In the genomic region with DNA sequence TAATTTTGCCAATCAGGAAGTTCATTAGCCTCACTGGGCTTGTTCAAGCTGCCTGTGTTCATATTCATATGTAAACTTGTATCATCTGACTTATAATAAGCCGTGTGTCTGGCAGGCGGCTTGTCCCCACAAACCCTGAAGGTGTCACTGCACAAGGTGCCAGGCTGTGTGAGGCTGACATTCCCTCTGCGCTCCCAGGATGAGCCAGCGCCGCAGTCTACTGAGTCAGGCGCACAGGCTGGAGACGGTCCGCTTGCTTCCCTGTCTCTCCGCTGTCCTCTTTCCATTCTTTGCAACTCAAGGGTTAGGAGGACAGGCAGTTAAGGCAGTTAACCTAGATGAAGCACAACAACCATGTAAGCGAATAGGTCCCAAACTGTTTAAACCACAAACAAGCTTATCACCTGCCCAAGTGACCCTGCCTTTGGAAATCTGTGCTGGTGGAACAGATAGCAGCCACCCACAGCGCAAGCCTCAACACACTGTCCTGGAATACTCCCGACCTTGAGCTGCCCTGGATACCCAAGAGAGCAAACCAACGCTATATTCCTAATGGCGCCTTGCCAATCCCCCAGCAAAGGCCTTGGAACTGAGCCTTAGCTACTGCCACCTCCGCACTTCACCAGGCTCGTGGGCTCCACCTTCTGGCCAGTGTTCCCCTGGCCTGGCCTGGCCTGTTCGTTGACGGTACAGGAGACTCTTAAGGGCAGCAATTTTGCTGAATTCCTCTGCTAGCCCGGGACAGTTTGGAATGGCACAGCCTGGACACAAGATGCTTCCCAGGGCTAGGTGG, we compare ENCODE assay signal across 9 mouse cellular contexts. TPM values are rescaled to one million over a fixed set of nuclear protein-coding genes. Genes with fewer than 3 reads are reported as not detected.
DNase-seq lines count a peak whose midpoint lies in the region; ATAC-seq and TF ChIP-seq lines count a peak whose summit lies in the region.
"Had no signal": no experiment of that assay in that cellular context is flagged by ENCODE, and none has a peak within 500 bp of the region (broad histone marks: within the 10 kb centered on the region; RNA-seq: fewer than 3 reads in every experiment).

No protein-coding gene starts in this region.

- no peak for TF ChIP-seq EP300 in liver, postnatal 0 days (IDR thresholded peaks at IDR 0.05; ENCODE audit: low read depth)

- in situ Hi-C loops in ES-E14 (cut with MboI; ENCODE audit: low sequenced_read_pairs in 2 of 2, unreplicated experiment in 2 of 2) = no loop called here

- peak overlapping the region; percentile 0 to 52; a peak in 3 of 4 replicates for H3K4me3 ChIP-seq in ES-E14 (ENCODE audit: insufficient read depth in 1 of 2, low read depth in 1 of 2, low read length in 2 of 2, poor library complexity in 1 of 2, severe bottlenecking in 1 of 2)
- H3K4me3 ChIP-seq in forebrain, embryonic 15.5 days = no peak overlapping the region
- no peak overlapping the region for H3K4me3 ChIP-seq in liver, postnatal 0 days (ENCODE audit: low read depth, low read length)

- no peaks in the 10 kb centered on the region for H3K4me1 ChIP-seq in ES-E14 (ENCODE audit: control insufficient read depth in 2 of 2, insufficient read depth in 2 of 2, low read length in 2 of 2, poor library complexity in 1 of 2)
- 0 out of 2 replicates have a peak, but pooled peaks cover 2% of the 10 kb centered on the region for H3K4me1 ChIP-seq in forebrain, embryonic 15.5 days
- H3K4me1 ChIP-seq in liver, postnatal 0 days (ENCODE audit: insufficient read depth) = no peaks in the 10 kb centered on the region; the same call in 1 of the 2 replicates

- no peak overlapping the region for H3K9ac ChIP-seq in ES-E14 (ENCODE audit: insufficient read depth, low read depth, low read length, poor library complexity, severe bottlenecking)
- no peak overlapping the region for H3K9ac ChIP-seq in forebrain, embryonic 15.5 days (replicated peaks)
- H3K9ac ChIP-seq in liver, postnatal 0 days (replicated peaks) = no peak overlapping the region

- H3K36me3 ChIP-seq in ES-E14 (ENCODE audit: control insufficient read depth, insufficient read depth, low read length, poor library complexity, severe bottlenecking) = no peaks in the 10 kb centered on the region
- H3K36me3 ChIP-seq in forebrain, embryonic 15.5 days = no peaks in the 10 kb centered on the region
- H3K36me3 ChIP-seq in liver, postnatal 0 days (replicated peaks; ENCODE audit: insufficient read depth, low read length) = no peaks in the 10 kb centered on the region

- no peak overlapping the region for H3K4me2 ChIP-seq in forebrain, embryonic 15.5 days (replicated peaks)
- no peak overlapping the region for H3K4me2 ChIP-seq in liver, postnatal 0 days (ENCODE audit: low read depth, low read length)

- intact Hi-C loops in heart, postnatal 25 days (cut with DNase I) = loop anchor here (1.0 to 2.0 kb wide), 2 partner anchors 96 to 200 kb away; no protein-coding TSS in a partner anchor

- H3K9me3 ChIP-seq in ES-E14 (ENCODE audit: control insufficient read depth, insufficient read depth, low read depth, low read length) = no peaks in the 10 kb centered on the region
- H3K9me3 ChIP-seq in forebrain, embryonic 15.5 days = no peaks in the 10 kb centered on the region
- no peaks in the 10 kb centered on the region for H3K9me3 ChIP-seq in liver, postnatal 0 days (ENCODE audit: low read length)

- no peak for DNase-seq in ES-E14 (ENCODE audit: low read depth, low spot score)
- peak; percentile 66 for DNase-seq in cerebellum, adult 11 months
- peak; percentile 64 for DNase-seq in heart, postnatal 25 days (ENCODE audit: low spot score)
- DNase-seq in layer of hippocampus, adult 11-12 months (ENCODE audit: low spot score) = peak; percentile 82
- DNase-seq in liver, postnatal 0 days = peak; percentile 88
- peak; percentile 39 to 50 for DNase-seq in thymus, adult 18-20 months

- H3K27ac ChIP-seq in ES-E14 (ENCODE audit: insufficient read depth, low read depth, low read length, poor library complexity, severe bottlenecking) = no peak overlapping the region
- no peak overlapping the region for H3K27ac ChIP-seq in forebrain, embryonic 15.5 days (replicated peaks)
- H3K27ac ChIP-seq in liver, postnatal 0 days (ENCODE audit: low read depth) = peak overlapping the region; percentile 4; the same call in 1 of the 2 replicates
- H3K27ac ChIP-seq: macrophage had no signal

- TF ChIP-seq CTCF in liver, postnatal 0 days (IDR thresholded peaks at IDR 0.05; ENCODE audit: low read depth) = peak; percentile 96

- ATAC-seq in forebrain, embryonic 15.5 days (replicated peaks) = peak; percentile 87
- ATAC-seq in liver, postnatal 0 days = peak; percentile 86
- peak; percentile 76 for ATAC-seq in neutrophil, adult 5-6 weeks (ENCODE audit: extremely low read depth, insufficient number of reproducible peaks, low FRiP score, poor library complexity, severe bottlenecking)

- WGBS in forebrain, embryonic 15.5 days = 54% methylated on average over 19 of the region's 19 CpGs
- WGBS in liver, postnatal 0 days (ENCODE audit: insufficient replicate concordance) = 45% methylated on average over 19 of the region's 19 CpGs

- no peaks in the 10 kb centered on the region for H3K27me3 ChIP-seq in forebrain, embryonic 15.5 days
- H3K27me3 ChIP-seq in liver, postnatal 0 days (ENCODE audit: insufficient read depth, low read length) = 0 out of 2 replicates have a peak, but pooled peaks cover 3% of the 10 kb centered on the region

TF ChIP-seq in ES-E14, 5 proteins besides CTCF, POLR2A, EP300 and RAD21:
- TF ChIP-seq MAFK (IDR thresholded peaks at IDR 0.05; ENCODE audit: insufficient read depth, low read depth, low read length) (peak; percentile 84), ZNF384 (IDR thresholded peaks at IDR 0.05; ENCODE audit: low read depth, low read length) (no peak), CHD2 (IDR thresholded peaks at IDR 0.05; ENCODE audit: low read depth, low read length) (no peak), ZC3H11A (IDR thresholded peaks at IDR 0.05; ENCODE audit: borderline replicate concordance, low read depth, low read length) (peak; percentile 16; the same call in 1 of the 2 replicates), HCFC1 (IDR thresholded peaks at IDR 0.05; ENCODE audit: borderline replicate concordance, insufficient read depth, low read length) (no peak)

RNA-seq across cellular contexts. Expression of a gene that starts 45.3 kb away (rescaled TPM):
- total RNA-seq in ES-E14 (2012; rRNA removed) = 0.48 and 1.4 TPM in 2 replicates
- not detected in 2 replicates for polyA plus RNA-seq in forebrain, embryonic 15.5 days (2015; fragmentation: Nextera tagmentation; extraction: Ambion mirVana)
- not detected for total RNA-seq in heart, postnatal 25 days (2021)
- not detected in 2 replicates for polyA plus RNA-seq in liver, postnatal 0 days (2015; fragmentation: Nextera tagmentation; extraction: Ambion mirVana)
- not detected in 2 replicates for total RNA-seq in neutrophil, adult 5-6 weeks (2017)
- polyA plus RNA-seq: macrophage had no signal

Comparison
In these comparisons a context has a peak if more than half of its experiments do, and no peak if none do; other contexts are left out.
1. H3K4me3 ChIP-seq: peak in ES-E14 (2 of 2); none in forebrain, embryonic 15.5 days (single experiment) and liver, postnatal 0 days (single experiment).
2. Peak in every context shown above with its lines, with median percentiles within 50 percentile points of each other: ATAC-seq.